Mouse (Mus musculus): Measurements from ENCODE around the gene Lclat1. TPM values are rescaled to one million over a fixed set of nuclear protein-coding genes. Genes with fewer than 3 reads are reported as not detected.

Lclat1 gene
- total RNA-seq (2021), result 10 to 100 TPM; 32.6 to 36.9 TPM

DNA sequence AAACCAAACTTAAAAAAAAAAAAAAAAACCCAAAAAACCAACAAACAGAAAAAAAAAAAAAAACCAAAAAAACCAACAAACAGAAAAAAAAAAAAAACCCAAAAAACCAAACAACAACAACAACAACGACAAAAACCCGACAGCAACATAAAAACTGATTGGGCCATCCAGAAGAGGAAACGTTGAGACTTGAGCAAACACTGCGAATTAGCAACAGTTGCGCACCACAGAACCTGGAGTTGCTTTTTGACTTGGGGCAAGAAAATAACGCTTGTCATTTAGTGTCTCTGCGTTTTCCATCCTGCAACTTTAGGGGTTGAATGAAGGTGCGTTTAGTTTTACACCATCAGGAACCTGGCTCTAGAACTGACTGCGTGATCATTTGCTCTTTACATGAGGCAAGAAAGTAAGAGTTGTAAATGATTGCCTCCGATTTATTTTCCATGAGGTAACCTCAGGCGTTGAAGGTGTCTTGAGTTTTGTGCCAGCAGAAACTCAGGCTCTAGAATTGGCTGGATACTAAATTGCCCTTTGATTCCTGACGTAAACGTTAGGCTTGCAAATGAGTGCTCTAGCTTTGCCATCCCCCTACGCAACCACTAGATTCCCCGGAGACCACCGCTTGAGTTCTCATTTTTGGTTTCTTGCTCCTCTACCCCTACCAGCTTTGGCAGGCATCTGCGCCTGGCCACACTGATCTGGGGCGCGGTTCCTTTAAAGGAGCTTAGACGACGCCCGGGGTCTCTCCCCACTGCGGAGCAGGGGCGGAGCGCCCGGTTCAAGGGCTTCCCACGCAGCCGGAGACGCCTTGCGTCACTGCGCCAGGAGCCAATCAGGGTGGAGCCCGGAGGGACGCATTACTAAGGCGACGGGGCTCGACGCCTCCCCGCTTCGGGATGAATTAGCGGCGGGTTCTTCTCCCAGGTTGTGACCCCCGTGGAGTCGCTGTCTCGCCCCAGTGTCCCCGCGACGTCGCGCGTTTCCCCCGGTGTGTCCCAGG lies at the start of gene Lclat1:
Gene Lclat1, plus strand, starts transcription at position 828 of the 1,000 bp plus-strand sequence.
- DNase-seq, result peak; percentile 95 to 96

DNA sequence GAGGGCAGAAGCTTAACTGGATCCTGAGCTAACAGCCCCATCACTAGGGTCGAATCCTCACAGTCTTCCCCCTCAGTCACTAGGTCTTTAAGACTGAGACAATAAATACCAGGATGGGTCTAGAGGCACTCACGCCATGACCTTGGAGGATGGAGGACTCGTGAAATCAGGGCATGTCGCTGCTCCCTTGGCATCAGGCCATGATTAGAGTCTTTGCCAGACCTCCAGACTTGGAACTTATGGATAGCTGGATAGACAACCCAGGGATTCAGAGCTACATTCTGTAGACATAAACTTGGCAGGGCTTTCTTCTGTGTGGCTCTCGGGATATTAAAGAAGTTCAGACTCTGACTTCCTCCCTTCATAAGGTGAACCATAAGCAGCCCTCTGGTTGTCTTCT lies 49.5 kb upstream of the Lclat1 start:
- no peak for DNase-seq

DNA sequence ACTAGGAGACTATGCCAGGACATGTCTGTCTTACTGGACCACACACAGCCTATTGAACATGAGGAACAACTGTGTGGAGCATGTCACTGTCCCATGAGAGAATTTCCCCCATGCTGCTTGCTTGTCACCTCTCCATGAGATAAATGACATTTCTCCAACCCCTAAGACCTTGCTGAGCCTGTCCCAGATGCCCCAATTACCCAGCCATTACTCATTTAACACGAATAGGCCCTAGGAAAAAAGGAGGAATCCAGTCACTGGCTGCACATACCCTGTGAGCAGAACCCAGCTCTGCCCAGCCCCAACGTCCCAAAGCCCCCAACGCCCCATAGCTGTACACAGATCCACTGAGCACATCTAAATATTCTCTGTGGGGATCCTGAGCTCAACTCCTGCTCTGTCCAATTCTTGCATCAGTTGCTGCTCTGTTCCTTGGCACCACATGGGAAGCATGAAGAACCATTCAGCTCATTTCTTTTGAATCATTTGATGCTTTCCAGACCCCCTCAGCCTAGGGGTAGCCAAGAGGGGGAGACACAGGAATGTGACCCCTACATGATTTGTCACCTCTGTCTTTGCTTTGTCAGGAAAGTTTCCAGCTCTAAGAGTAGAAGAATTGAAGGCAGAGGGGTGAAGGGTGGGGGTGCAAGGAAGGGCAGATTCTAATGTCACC lies 47.4 kb upstream of the Lclat1 start:
- DNase-seq, result no peak

- DNase-seq, result no peak
Measured at GRCm38 (mm10) chr17:73060897-73061252, 46.9 kb upstream of the Lclat1 start.

GRCm38 (mm10) chr17:73062701-73063100 lies 45.1 kb upstream of the Lclat1 start:
- DNase-seq, result no peak

DNA sequence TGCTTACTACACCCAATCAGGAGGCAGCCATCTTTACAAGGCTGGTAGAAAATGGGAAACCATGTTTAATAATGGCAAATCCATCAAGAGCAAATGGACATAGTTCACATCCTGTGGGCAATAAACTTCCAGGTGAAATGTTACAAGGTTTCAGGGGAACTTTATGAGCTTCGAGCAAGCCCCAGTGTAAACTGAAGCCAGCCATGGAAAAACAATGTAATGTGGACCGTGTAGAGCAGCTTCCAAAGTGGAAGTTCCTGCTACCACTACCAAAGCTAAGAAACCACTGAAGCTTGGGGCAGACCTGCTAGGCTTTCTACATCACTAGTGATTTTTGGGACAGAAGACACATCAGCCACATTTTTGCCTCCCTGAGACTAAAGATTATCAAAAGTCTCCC lies 44.5 kb upstream of the Lclat1 start:
- DNase-seq, result no peak

GRCm38 (mm10) chr17:73063781-73064180 lies 44.0 kb upstream of the Lclat1 start:
- DNase-seq, result no peak

GRCm38 (mm10) chr17:73066387-73067169 lies 41.2 kb upstream of the Lclat1 start:
- DNase-seq, result no peak

DNA sequence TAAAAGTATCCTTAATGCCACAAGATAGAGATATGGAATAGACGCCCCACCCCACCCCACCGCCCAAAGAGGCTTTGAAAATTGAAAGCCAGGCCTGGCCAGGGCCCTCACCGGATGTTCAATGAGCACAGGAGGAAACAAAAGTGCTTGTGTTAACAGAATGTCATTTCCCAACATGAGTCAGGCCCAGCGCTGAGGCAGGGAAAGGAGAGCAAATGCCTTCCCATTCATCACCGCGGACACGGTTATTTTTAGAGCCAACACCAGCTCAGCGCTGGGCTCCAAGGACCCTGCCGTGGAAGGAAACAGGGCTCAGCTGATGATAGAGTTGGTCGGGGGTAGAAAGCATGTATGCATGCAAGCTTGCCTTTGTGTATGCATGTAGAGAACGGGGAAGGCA lies 40.4 kb upstream of the Lclat1 start:
- DNase-seq, result no peak

GRCm38 (mm10) chr17:73068321-73068992 lies 39.3 kb upstream of the Lclat1 start:
- DNase-seq, result no peak

DNA sequence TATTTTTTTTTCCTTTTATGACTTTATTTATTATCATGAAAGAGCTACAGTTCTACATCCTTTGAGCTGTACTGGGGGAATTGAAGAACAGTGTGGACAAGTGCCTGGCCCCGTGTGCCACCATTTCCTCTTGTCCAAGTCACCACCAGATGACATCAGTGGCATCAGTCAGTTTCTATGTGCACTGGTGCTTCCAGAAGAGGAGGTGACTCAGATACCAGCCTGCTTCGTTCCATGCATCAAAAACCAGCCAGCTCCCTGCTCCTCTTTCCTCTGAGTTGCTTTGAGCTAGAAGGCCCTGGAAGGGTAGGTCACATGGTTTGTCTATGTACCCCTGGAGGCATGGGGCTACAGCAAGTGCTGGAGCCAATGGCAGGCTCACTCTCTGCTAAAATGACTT lies 37.3 kb upstream of the Lclat1 start:
- no peak for DNase-seq

DNA sequence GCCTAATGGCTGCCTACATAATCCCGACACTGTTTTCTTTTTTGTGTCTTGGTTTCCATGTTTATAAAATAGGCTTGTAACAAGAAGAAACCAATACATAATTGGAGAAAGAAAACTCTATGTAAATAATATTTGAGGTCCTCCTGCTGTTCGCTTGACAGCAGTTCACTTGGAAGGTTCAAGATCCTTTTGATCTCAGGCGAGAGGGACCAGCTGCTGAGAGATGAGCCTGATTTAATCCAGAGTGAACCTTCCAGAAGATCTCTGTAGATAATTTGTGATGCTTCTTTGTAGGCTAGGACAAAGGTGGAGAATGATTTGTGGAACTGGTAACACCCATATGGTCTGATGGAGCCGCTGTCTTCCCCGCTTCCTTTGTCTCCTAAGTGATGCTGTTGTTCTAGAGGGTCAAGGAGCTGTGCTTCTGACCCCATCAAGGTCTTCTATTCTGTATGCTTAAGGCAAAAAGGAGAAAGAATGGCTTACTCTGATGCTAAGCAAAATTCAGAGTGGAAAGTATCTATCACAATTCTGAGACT lies 36.0 kb upstream of the Lclat1 start:
- DNase-seq, result no peak

- DNase-seq, result no peak
Measured at GRCm38 (mm10) chr17:73072286-73072685, 35.5 kb upstream of the Lclat1 start.

DNA sequence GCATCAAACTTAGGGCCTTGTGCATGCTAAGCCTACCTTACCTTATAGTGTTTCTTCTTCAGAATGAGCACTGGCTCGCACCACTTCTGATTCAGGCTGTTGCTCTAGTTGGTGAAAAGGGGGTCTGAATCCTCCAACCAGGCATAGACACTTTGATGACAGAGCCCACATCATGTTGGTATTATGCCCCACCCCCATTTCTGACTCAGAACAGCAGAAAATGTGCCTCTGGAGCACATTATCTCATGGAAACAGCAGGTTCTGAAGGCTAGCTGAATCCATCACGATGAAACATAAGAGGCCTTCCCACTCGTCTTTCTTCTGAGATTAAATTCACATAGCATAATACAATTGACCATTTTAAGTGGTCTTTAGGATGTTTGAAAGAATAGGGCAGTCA lies 33.2 kb upstream of the Lclat1 start:
- DNase-seq, result no peak

GRCm38 (mm10) chr17:73075238-73075890 lies 32.4 kb upstream of the Lclat1 start:
- peak; percentile 24 to 54 for DNase-seq

- DNase-seq, result no peak
Measured at GRCm38 (mm10) chr17:73077638-73078037, 30.1 kb upstream of the Lclat1 start.

GRCm38 (mm10) chr17:73081360-73082133 lies 26.2 kb upstream of the Lclat1 start:
- DNase-seq, result no peak

DNA sequence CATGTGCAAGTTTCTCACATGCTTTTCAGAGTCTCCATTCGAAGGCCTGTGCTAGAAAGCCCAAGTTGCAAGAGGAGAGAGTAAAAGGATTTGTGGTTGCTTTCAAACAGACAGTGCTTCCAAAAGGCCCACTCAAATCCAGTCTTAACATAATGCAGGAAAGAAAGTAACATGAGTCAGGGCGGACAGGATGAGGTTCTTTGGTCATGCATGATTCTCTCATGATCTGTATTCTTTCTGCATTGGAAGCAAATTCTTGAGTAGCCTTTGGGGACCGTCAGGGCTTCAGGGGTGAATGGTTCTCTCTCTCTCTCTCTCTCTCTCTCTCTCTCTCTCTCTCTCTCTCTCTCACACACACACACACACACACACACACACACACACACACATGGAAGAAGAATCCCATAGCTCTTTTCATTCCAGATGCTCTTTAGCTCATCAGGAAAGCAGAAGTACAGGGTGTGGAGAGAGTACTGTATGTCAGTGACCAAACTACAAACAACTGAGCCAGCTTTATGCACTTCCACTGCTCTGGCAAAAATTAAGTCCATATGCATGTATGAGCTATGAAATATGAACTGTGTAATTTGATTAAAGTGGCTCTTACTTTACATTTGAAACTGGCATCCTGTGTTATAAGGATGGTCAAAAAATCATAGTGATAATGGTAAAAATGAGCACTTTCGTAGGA lies 25.1 kb upstream of the Lclat1 start:
- DNase-seq, result no peak

GRCm38 (mm10) chr17:73087045-73087910 lies 20.5 kb upstream of the Lclat1 start:
- DNase-seq, result no peak

All from layer of hippocampus, postnatal 36 days (tissue).